Mouse (Mus musculus): ENCODE measurements around the gene Pdrg1.

DNA sequence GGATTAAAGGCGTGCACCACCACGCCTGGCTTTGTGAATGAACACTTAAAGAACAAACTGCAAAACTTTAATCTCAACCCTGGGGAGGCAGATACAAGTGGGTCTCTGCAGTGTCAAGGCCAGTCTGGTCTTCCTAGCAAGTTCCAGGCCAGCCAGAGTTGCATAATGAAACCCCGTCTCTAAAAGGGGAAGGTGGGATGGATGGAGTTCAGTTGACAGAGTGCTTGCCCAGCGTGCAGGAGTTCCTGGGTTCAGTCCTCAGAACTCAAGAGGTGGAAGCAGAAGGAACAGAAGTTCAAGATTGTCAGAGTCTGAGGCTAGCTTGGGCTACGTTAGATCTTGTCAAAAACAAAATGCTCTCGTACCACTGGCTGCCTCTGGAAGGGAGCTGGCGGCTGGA is 10.8 kb upstream of the Pdrg1 start:
- TF ChIP-seq CTCF (IDR thresholded peaks at IDR 0.05; ENCODE audit: control insufficient read depth, insufficient read depth, low read length): no peak
- TF ChIP-seq POLR2A (IDR thresholded peaks at IDR 0.05; ENCODE audit: borderline replicate concordance, control insufficient read depth, low read depth, low read length): no peak

Data from bone marrow, adult 2 months (tissue).